Mouse (Mus musculus) forebrain, embryonic 14.5 days (tissue): ENCODE results near the gene Rnf40. TPM values are rescaled to one million over a fixed set of nuclear protein-coding genes. Genes with fewer than 3 reads are reported as not detected.
A peak's percentile ranks its signal among the peaks of the same experiment; 100 is the strongest.
"Not testable (repeated sequence)": the region's sequence is repeated elsewhere in the genome, so short reads cannot be mapped to it uniquely, and the experiment has no call there.

ENCODE experiments used
- ATAC-seq: fragments of 200-750 bp; cut with Nextera tagmentation; 2 replicates; pipeline ENCODE4 v1.8.0; 2017; ENCODE audit warnings: mild to moderate bottlenecking, moderate library complexity
- DNase-seq: peaks from one replicate; pipeline ENCODE4 v3.0.0-alpha.2; 2015; ENCODE audit warnings: low spot score
- H3K27ac ChIP-seq: fragments of 300-500 bp; sonication (generic); 2 replicates; pipeline ENCODE4 v1.5.1; 2014; ENCODE audit warnings: low read depth, mild to moderate bottlenecking, control low read depth, low read length, moderate library complexity
- H3K27me3 ChIP-seq: fragments of 300-500 bp; sonication (generic); replicated peaks from 2 replicates; pipeline ENCODE4 v1.6.1; 2014; ENCODE audit warnings: low read length, control low read depth, mixed read lengths; ENCODE audit not compliant: control insufficient read depth, insufficient read depth
- H3K36me3 ChIP-seq: fragments of 300-500 bp; sonication (generic); 2 replicates; pipeline ENCODE4 v1.6.1; 2014; ENCODE audit warnings: low read length, control low read depth; ENCODE audit not compliant: control insufficient read depth, insufficient read depth
- H3K4me1 ChIP-seq: fragments of 300-500 bp; sonication (generic); 2 replicates; pipeline ENCODE4 v1.6.1; 2014; ENCODE audit warnings: antibody characterized with exemption, low read length, control low read depth; ENCODE audit not compliant: control insufficient read depth, insufficient read depth
- H3K4me2 ChIP-seq: fragments of 300-500 bp; sonication (generic); 2 replicates; pipeline ENCODE4 v1.6.1; 2014; ENCODE audit warnings: mild to moderate bottlenecking, control low read depth, low read length
- H3K4me3 ChIP-seq: fragments of 300-500 bp; sonication (generic); 2 replicates; pipeline ENCODE4 v1.5.1; 2014; ENCODE audit warnings: low read depth, low read length, control low read depth
- H3K9ac ChIP-seq: fragments of 300-500 bp; sonication (generic); 2 replicates; pipeline ENCODE4 v1.6.1; 2014; ENCODE audit warnings: mild to moderate bottlenecking, low read length, control low read depth, moderate library complexity
- H3K9me3 ChIP-seq: fragments of 300-500 bp; sonication (generic); replicated peaks from 2 replicates; pipeline ENCODE4 v1.6.1; 2016; ENCODE audit warnings: low read length, control low read depth, mixed read lengths; ENCODE audit not compliant: control insufficient read depth
- WGBS: fragments of 180-500 bp; shearing (Covaris S2); extraction: QIAGEN DNeasy Blood & Tissue Kit; methylation state at CpG from one replicate; pipeline ENCODE4 v1.1.7; 2014; 5-methylcytosine and 5-hydroxymethylcytosine counted together
- polyA plus RNA-seq: library from polyadenylated mRNA; unstranded; fragments of >200 nt; fragmentation: Nextera tagmentation; extraction: Ambion mirVana; gene quantifications from 2 replicates; pipeline ENCODE4 v1.2.1, GENCODE M21; 2014

The Rnf40 gene
- polyA plus RNA-seq, 1 experiment from 2014 or later: 26.2 TPM

GRCm38 (mm10) chr7:127613501-127613900, 24.9 kb downstream of the Rnf40 start:
- Histone ChIP-seq H3K4me1 (peaks cover 17% of the 10 kb centered on the region), H3K27ac (no peak overlapping the region), H3K9ac (peak overlapping the region; percentile 95; the same call in 1 of the 2 replicates), H3K9me3 (no peaks in the 10 kb centered on the region), H3K36me3 (peaks cover 43% of the 10 kb centered on the region), H3K27me3 (no peaks in the 10 kb centered on the region), H3K4me3 (peak overlapping the region; percentile 99; the same call in 1 of the 2 replicates), H3K4me2 (peak overlapping the region; percentile 85)
- DNase-seq: no peak
- no peak for ATAC-seq
- 86% methylated on average over 8 of the region's 8 CpGs for WGBS

- Histone ChIP-seq H3K9ac (peak overlapping the region; percentile 95), H3K4me1 (peaks cover 17% of the 10 kb centered on the region), H3K27ac (peak overlapping the region; percentile 70; the same call in 1 of the 2 replicates), H3K4me2 (peak overlapping the region; percentile 85), H3K4me3 (peak overlapping the region; percentile 99), H3K9me3 (no peaks in the 10 kb centered on the region), H3K27me3 (no peaks in the 10 kb centered on the region), H3K36me3 (peaks cover 37% of the 10 kb centered on the region)
- 15% methylated on average over 8 of the region's 8 CpGs for WGBS
- no peak for ATAC-seq
- DNase-seq: no peak
Measured at GRCm38 (mm10) chr7:127614091-127614490, 25.5 kb downstream of the Rnf40 start.

DNA sequence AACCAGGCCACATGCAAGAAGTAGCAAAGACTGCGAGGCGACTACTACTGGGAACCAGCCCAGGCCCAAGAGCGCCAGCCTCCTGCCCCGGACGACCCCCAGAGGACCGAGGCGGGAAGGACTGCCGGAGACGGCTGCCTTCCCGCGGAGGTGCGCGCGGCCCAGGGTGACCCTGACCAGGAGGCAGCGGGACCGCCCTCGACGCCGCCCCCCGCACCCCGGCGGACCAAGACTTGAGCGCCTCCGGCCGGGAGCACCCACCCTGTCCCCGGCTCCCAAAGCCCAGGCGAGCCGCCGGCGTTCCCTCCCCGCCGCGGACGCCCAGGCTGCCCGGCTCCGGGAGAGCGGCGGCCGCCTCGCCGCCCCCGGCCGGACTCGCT, 25.9 kb downstream of the Rnf40 start:
- DNase-seq (no peak), ATAC-seq (peak; percentile 47)
- no peaks in the 10 kb centered on the region for H3K27me3 ChIP-seq
- peak overlapping the region; percentile 85 for H3K4me2 ChIP-seq
- WGBS: 1% methylated on average over 30 of the region's 44 CpGs
- H3K9me3 ChIP-seq: no peaks in the 10 kb centered on the region
- H3K36me3 ChIP-seq: peaks cover 33% of the 10 kb centered on the region
- H3K4me1 ChIP-seq: peaks cover 17% of the 10 kb centered on the region
- H3K27ac ChIP-seq: peak overlapping the region; percentile 70
- peak overlapping the region; percentile 95 for H3K9ac ChIP-seq
- H3K4me3 ChIP-seq: peak overlapping the region; percentile 99

GRCm38 (mm10) chr7:127614891-127615843, 26.6 kb downstream of the Rnf40 start, which contains the start of gene Zfp629:
Zfp629 (minus strand) TSS chr7:127615797.
- H3K27me3 ChIP-seq: no peaks in the 10 kb centered on the region
- peaks cover 26% of the 10 kb centered on the region for H3K36me3 ChIP-seq
- peak within 1 kb of the TSS; percentile 70 for H3K27ac ChIP-seq
- 0% methylated on average over 38 of the region's 50 CpGs for WGBS
- no peaks in the 10 kb centered on the region for H3K9me3 ChIP-seq
- ATAC-seq: peak; percentile 90
- peak; percentile 92 for DNase-seq
- H3K4me2 ChIP-seq: peak within 1 kb of the TSS; percentile 85
- peaks cover 17% of the 10 kb centered on the region for H3K4me1 ChIP-seq
- peak within 1 kb of the TSS; percentile 99 for H3K4me3 ChIP-seq
- peak within 1 kb of the TSS; percentile 95 for H3K9ac ChIP-seq

GRCm38 (mm10) chr7:127616336-127616735, 27.8 kb downstream of the Rnf40 start:
- DNase-seq (no peak), ATAC-seq (no peak)
- Histone ChIP-seq H3K4me3 (peak overlapping the region; percentile 99; the same call in 1 of the 2 replicates), H3K9me3 (no peaks in the 10 kb centered on the region), H3K4me1 (peaks cover 17% of the 10 kb centered on the region), H3K4me2 (peak overlapping the region; percentile 85; the same call in 1 of the 2 replicates), H3K27me3 (no peaks in the 10 kb centered on the region), H3K27ac (no peak overlapping the region), H3K9ac (peak overlapping the region; percentile 95; the same call in 1 of the 2 replicates), H3K36me3 (peaks cover 14% of the 10 kb centered on the region)
- 81% methylated on average over 1 of the region's 1 CpGs for WGBS

DNA sequence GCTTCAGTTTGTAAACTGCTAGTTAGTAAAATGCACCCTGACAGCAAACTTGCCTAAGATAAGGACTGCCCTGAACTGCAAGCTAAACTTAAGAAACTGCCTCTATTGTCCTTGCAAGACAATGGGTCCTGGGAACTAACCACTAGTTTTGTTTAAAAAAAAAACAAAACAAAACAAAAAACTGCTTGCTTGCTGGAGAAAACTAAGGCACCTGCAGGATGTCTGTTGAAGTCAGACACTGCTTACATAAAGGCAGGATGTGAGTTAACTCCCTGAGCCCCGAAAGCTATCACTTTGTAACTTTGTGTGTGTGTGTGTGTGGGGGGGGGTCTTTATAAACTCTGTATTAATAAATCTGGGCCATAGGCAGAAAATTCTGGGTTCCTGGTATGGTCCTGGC, 28.3 kb downstream of the Rnf40 start:
- no peaks in the 10 kb centered on the region for H3K27me3 ChIP-seq
- 82% methylated on average over 1 of the region's 1 CpGs for WGBS
- DNase-seq (no peak), ATAC-seq (no peak)
- peaks cover 9% of the 10 kb centered on the region for H3K36me3 ChIP-seq
- no peak overlapping the region for H3K27ac ChIP-seq
- H3K9ac ChIP-seq: no peak overlapping the region
- H3K9me3 ChIP-seq: no peaks in the 10 kb centered on the region
- H3K4me2 ChIP-seq: no peak overlapping the region
- H3K4me3 ChIP-seq: no peak overlapping the region
- H3K4me1 ChIP-seq: peaks cover 17% of the 10 kb centered on the region

GRCm38 (mm10) chr7:127617962-127618361, 29.4 kb downstream of the Rnf40 start:
- Histone ChIP-seq H3K27me3 (no peaks in the 10 kb centered on the region), H3K9me3 (no peaks in the 10 kb centered on the region), H3K36me3 (no peaks in the 10 kb centered on the region), H3K4me1 (peaks cover 17% of the 10 kb centered on the region), H3K27ac (no peak overlapping the region; the same call in 1 of the 2 replicates), H3K4me2 (no peak overlapping the region), H3K9ac (0 out of 2 replicates have a peak overlapping the region, but pooled peaks have one; percentile 8), H3K4me3 (no peak overlapping the region)
- DNase-seq (no peak), ATAC-seq (no peak)
- 9% methylated on average over 2 of the region's 2 CpGs for WGBS

- H3K4me1 ChIP-seq: peaks cover 17% of the 10 kb centered on the region
- not testable (repeated sequence) for H3K4me2 ChIP-seq, DNase-seq, H3K4me3 ChIP-seq, H3K27ac ChIP-seq, H3K27me3 ChIP-seq, ATAC-seq, H3K9me3 ChIP-seq, H3K9ac ChIP-seq, H3K36me3 ChIP-seq
- 79% methylated on average over 7 of the region's 8 CpGs for WGBS
Measured at GRCm38 (mm10) chr7:127618402-127618801, 29.8 kb downstream of the Rnf40 start.

- 98% methylated on average over 7 of the region's 7 CpGs for WGBS
- H3K36me3 ChIP-seq: no peaks in the 10 kb centered on the region
Measured at GRCm38 (mm10) chr7:127626039-127626438, 37.5 kb downstream of the Rnf40 start.

More at GRCm38 (mm10) chr7:127626039-127626438, 37.5 kb downstream of the Rnf40 start:
- DNase-seq: no peak
- no peak overlapping the region for H3K27ac ChIP-seq
- H3K27me3 ChIP-seq: no peaks in the 10 kb centered on the region
- H3K9me3 ChIP-seq: no peaks in the 10 kb centered on the region
- no peak for ATAC-seq
- no peak overlapping the region for H3K9ac ChIP-seq
- H3K4me1 ChIP-seq: no peaks in the 10 kb centered on the region
- no peak overlapping the region for H3K4me2 ChIP-seq
- H3K4me3 ChIP-seq: no peak overlapping the region
